Mouse (Mus musculus): ENCODE measurements at regions not wholly inside any gene's neighbourhood (a gene's known extent, or its start where the extent isn't known, plus 50 kb on each side); places are given as distances from the start of the nearest gene placed in this dataset.

GRCm38 (mm10) chr19:56201738-56202480 is 85.0 kb upstream of the Habp2 start:
- Histone ChIP-seq H3K9me3 (replicated peaks) (no peaks in the 10 kb centered on the region), H3K36me3 (no peaks in the 10 kb centered on the region), H3K4me3 (no peak overlapping the region), H3K4me1 (no peaks in the 10 kb centered on the region), H3K27ac (no peak overlapping the region), H3K4me2 (no peak overlapping the region), H3K9ac (no peak overlapping the region), H3K27me3 (replicated peaks) (0 out of 2 replicates have a peak, but pooled peaks cover 7% of the 10 kb centered on the region)
- ATAC-seq, result no peak

GRCm38 (mm10) chr19:56202481-56203130 is 84.3 kb upstream of the Habp2 start:
- Histone ChIP-seq H3K9ac (no peak overlapping the region), H3K27me3 (replicated peaks) (0 out of 2 replicates have a peak, but pooled peaks cover 7% of the 10 kb centered on the region), H3K27ac (no peak overlapping the region), H3K36me3 (no peaks in the 10 kb centered on the region), H3K4me2 (no peak overlapping the region), H3K9me3 (replicated peaks) (no peaks in the 10 kb centered on the region), H3K4me3 (no peak overlapping the region), H3K4me1 (no peaks in the 10 kb centered on the region)
- no peak for ATAC-seq
- 61% methylated on average over 9 of the region's 9 CpGs for WGBS (ENCODE audit: insufficient replicate concordance)

- no peaks in the 10 kb centered on the region for H3K9me3 ChIP-seq (replicated peaks)
- H3K4me2 ChIP-seq, result no peak overlapping the region
- H3K27me3 ChIP-seq (replicated peaks), result no peaks in the 10 kb centered on the region
- no peak overlapping the region for H3K4me3 ChIP-seq
- no peaks in the 10 kb centered on the region for H3K36me3 ChIP-seq
- H3K4me1 ChIP-seq, result no peaks in the 10 kb centered on the region
- H3K9ac ChIP-seq, result no peak overlapping the region
- H3K27ac ChIP-seq, result no peak overlapping the region
- ATAC-seq, result no peak
- 61% methylated on average over 6 of the region's 6 CpGs for WGBS (ENCODE audit: insufficient replicate concordance)
These were observed 68.4 kb upstream of the Habp2 start for GRCm38 (mm10) chr19:56218536-56218935.

GRCm38 (mm10) chr19:56220724-56221407 is 66.1 kb upstream of the Habp2 start:
- Histone ChIP-seq H3K9ac (no peak overlapping the region), H3K4me3 (no peak overlapping the region), H3K4me2 (no peak overlapping the region), H3K27me3 (replicated peaks) (no peaks in the 10 kb centered on the region), H3K9me3 (replicated peaks) (no peaks in the 10 kb centered on the region), H3K4me1 (no peaks in the 10 kb centered on the region), H3K27ac (no peak overlapping the region), H3K36me3 (no peaks in the 10 kb centered on the region)
- 64% methylated on average over 15 of the region's 15 CpGs for WGBS (ENCODE audit: insufficient replicate concordance)
- no peak for ATAC-seq

- Histone ChIP-seq H3K4me3 (no peak overlapping the region), H3K9me3 (replicated peaks) (no peaks in the 10 kb centered on the region), H3K36me3 (no peaks in the 10 kb centered on the region), H3K27me3 (replicated peaks) (no peaks in the 10 kb centered on the region), H3K4me1 (no peaks in the 10 kb centered on the region), H3K9ac (no peak overlapping the region), H3K4me2 (no peak overlapping the region), H3K27ac (no peak overlapping the region)
- no peak for ATAC-seq
- 51% methylated on average over 4 of the region's 4 CpGs for WGBS (ENCODE audit: insufficient replicate concordance)
These were observed 64.4 kb upstream of the Habp2 start for GRCm38 (mm10) chr19:56222496-56222895.

- Histone ChIP-seq H3K4me3 (no peak overlapping the region), H3K36me3 (no peaks in the 10 kb centered on the region), H3K4me2 (no peak overlapping the region), H3K4me1 (no peaks in the 10 kb centered on the region), H3K27ac (no peak overlapping the region), H3K9me3 (replicated peaks) (no peaks in the 10 kb centered on the region), H3K27me3 (replicated peaks) (no peaks in the 10 kb centered on the region), H3K9ac (no peak overlapping the region)
- WGBS (ENCODE audit: insufficient replicate concordance), result 30% methylated on average over 7 of the region's 7 CpGs
- no peak for ATAC-seq
These were observed 61.9 kb upstream of the Habp2 start for GRCm38 (mm10) chr19:56225039-56225438.

GRCm38 (mm10) chr19:56225518-56225917 is 61.4 kb upstream of the Habp2 start:
- no peaks in the 10 kb centered on the region for H3K27me3 ChIP-seq (replicated peaks)
- no peak overlapping the region for H3K27ac ChIP-seq
- H3K4me2 ChIP-seq, result no peak overlapping the region
- ATAC-seq, result no peak
- no peak overlapping the region for H3K9ac ChIP-seq
- no peaks in the 10 kb centered on the region for H3K9me3 ChIP-seq (replicated peaks)
- no peak overlapping the region for H3K4me3 ChIP-seq
- 72% methylated on average over 3 of the region's 3 CpGs for WGBS (ENCODE audit: insufficient replicate concordance)
- H3K36me3 ChIP-seq, result no peaks in the 10 kb centered on the region
- no peaks in the 10 kb centered on the region for H3K4me1 ChIP-seq

GRCm38 (mm10) chr19:56228586-56228985 is 58.4 kb upstream of the Habp2 start:
- ATAC-seq, result no peak
- no peaks in the 10 kb centered on the region for H3K27me3 ChIP-seq (replicated peaks)
- no peak overlapping the region for H3K27ac ChIP-seq
- H3K4me2 ChIP-seq, result no peak overlapping the region
- H3K9me3 ChIP-seq (replicated peaks), result peaks cover 8% of the 10 kb centered on the region
- no peak overlapping the region for H3K9ac ChIP-seq
- no peaks in the 10 kb centered on the region for H3K36me3 ChIP-seq
- no peak overlapping the region for H3K4me3 ChIP-seq
- no peaks in the 10 kb centered on the region for H3K4me1 ChIP-seq

- ATAC-seq, result no peak
- Histone ChIP-seq H3K27ac (no peak overlapping the region), H3K4me1 (no peaks in the 10 kb centered on the region), H3K36me3 (no peaks in the 10 kb centered on the region), H3K9me3 (replicated peaks) (peaks cover 9% of the 10 kb centered on the region), H3K4me2 (no peak overlapping the region), H3K4me3 (no peak overlapping the region), H3K27me3 (replicated peaks) (no peaks in the 10 kb centered on the region), H3K9ac (no peak overlapping the region)
- WGBS (ENCODE audit: insufficient replicate concordance), result 67% methylated on average over 8 of the region's 8 CpGs
These were observed 55.5 kb upstream of the Habp2 start for GRCm38 (mm10) chr19:56231430-56231829.

- Histone ChIP-seq H3K36me3 (no peaks in the 10 kb centered on the region), H3K4me3 (no peak overlapping the region), H3K9me3 (replicated peaks) (peaks cover 9% of the 10 kb centered on the region), H3K27me3 (replicated peaks) (no peaks in the 10 kb centered on the region), H3K27ac (no peak overlapping the region), H3K4me1 (no peaks in the 10 kb centered on the region), H3K4me2 (no peak overlapping the region), H3K9ac (no peak overlapping the region)
- no peak for ATAC-seq
- 69% methylated on average over 9 of the region's 9 CpGs for WGBS (ENCODE audit: insufficient replicate concordance)
These were observed 55.1 kb upstream of the Habp2 start for GRCm38 (mm10) chr19:56231849-56232248.

- 72% methylated on average over 7 of the region's 7 CpGs for WGBS (ENCODE audit: insufficient replicate concordance)
- peaks cover 9% of the 10 kb centered on the region for H3K9me3 ChIP-seq (replicated peaks)
- H3K9ac ChIP-seq, result no peak overlapping the region
- no peak for ATAC-seq
- H3K36me3 ChIP-seq, result no peaks in the 10 kb centered on the region
- H3K4me1 ChIP-seq, result no peaks in the 10 kb centered on the region
- no peak overlapping the region for H3K4me2 ChIP-seq
- no peak overlapping the region for H3K4me3 ChIP-seq
- no peaks in the 10 kb centered on the region for H3K27me3 ChIP-seq (replicated peaks)
- H3K27ac ChIP-seq, result no peak overlapping the region
These were observed 54.7 kb upstream of the Habp2 start for GRCm38 (mm10) chr19:56232269-56232668.

GRCm38 (mm10) chr19:56232950-56233349 is 54.0 kb upstream of the Habp2 start:
- Histone ChIP-seq H3K27me3 (replicated peaks) (no peaks in the 10 kb centered on the region), H3K36me3 (no peaks in the 10 kb centered on the region), H3K4me1 (no peaks in the 10 kb centered on the region), H3K9ac (no peak overlapping the region), H3K4me2 (no peak overlapping the region), H3K4me3 (no peak overlapping the region), H3K9me3 (replicated peaks) (peaks cover 9% of the 10 kb centered on the region), H3K27ac (no peak overlapping the region)
- ATAC-seq, result no peak
- WGBS (ENCODE audit: insufficient replicate concordance), result 82% methylated on average over 5 of the region's 5 CpGs

Data from liver, embryonic 12.5 days (tissue).